In the genomic region with DNA sequence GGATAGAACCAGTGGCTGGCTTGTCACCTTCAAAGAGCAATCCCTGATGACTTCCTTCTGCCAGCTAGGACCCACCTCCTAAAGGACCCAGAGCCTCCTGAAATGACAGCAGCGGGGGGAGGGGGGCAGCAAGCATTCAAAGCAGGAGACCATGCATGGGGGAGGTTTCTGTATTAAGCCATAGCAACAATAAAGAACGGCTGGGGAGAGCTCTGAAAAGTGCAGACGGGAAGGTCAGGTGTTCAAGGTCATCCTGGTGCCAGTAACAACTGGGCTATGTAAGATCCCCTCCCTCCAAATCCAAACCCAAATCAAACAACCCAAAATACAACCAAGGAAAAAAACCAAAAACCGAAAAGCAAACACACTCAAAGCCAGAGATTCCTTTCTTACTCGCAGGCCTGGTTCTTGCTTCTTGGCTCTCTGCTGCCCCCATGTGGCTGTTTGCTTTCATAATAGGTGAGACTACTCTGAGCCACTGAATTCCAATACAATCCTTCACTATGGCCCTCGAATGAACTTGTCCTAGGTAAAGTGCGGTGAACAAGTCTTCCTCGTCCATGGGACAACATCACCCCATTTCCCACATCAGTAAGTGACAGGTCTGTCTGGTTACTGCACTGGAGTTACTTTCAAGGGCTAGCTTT, we compare ENCODE assay signal across 9 mouse cellular contexts. TPM values are rescaled to one million over a fixed set of nuclear protein-coding genes. Genes with fewer than 3 reads are reported as not detected.
DNase-seq lines count a peak whose midpoint lies in the region; ATAC-seq and TF ChIP-seq lines count a peak whose summit lies in the region.
"Had no signal": no experiment of that assay in that cellular context is flagged by ENCODE, and none has a peak within 500 bp of the region (broad histone marks: within the 10 kb centered on the region; RNA-seq: fewer than 3 reads in every experiment).

No protein-coding gene starts in this region.

- H3K79me2 ChIP-seq in MEL (ENCODE audit: control insufficient read depth, insufficient read depth, low read length, poor library complexity) = no peaks in the 10 kb centered on the region

- H3K9me3 ChIP-seq in MEL (replicated peaks; ENCODE audit: insufficient read depth, low read length) = no peaks in the 10 kb centered on the region
- no peaks in the 10 kb centered on the region for H3K9me3 ChIP-seq in lung, embryonic 15.5 days

- TF ChIP-seq POLR2A in MEL (IDR thresholded peaks at IDR 0.05; ENCODE audit: control insufficient read depth in 1 of 2, insufficient read depth in 1 of 2, low read depth in 1 of 2, low read length in 2 of 2, poor library complexity in 1 of 2) = no peak

- TF ChIP-seq RAD21 in MEL (IDR thresholded peaks at IDR 0.05; ENCODE audit: low read depth, low read length) = no peak; the same call in none of the 2 replicates

- no peaks in the 10 kb centered on the region for H3K27me3 ChIP-seq in MEL (ENCODE audit: control insufficient read depth in 1 of 2, insufficient read depth in 2 of 2, low read length in 2 of 2)
- no peaks in the 10 kb centered on the region for H3K27me3 ChIP-seq in lung, embryonic 15.5 days

- peak; percentile 92 for DNase-seq in MEL (ENCODE audit: low read depth, low spot score)
- DNase-seq in cerebellum, adult 18-20 months = peak; percentile 77 to 83
- DNase-seq in frontal cortex, adult 2 months (ENCODE audit: extremely low spot score in 1 of 2, low spot score in 1 of 2) = peak; percentile 33 to 96
- DNase-seq in layer of hippocampus, adult 2 months (ENCODE audit: low spot score in 2 of 2) = peak; percentile 77 to 95
- DNase-seq in ovary, postnatal 14 days (ENCODE audit: low spot score) = peak; percentile 84
- DNase-seq in thymus, postnatal 0 days (ENCODE audit: low spot score) = peak; percentile 89

- H3K4me3 ChIP-seq in MEL (ENCODE audit: control insufficient read depth in 1 of 2, insufficient read depth in 1 of 2, low read depth in 2 of 2, low read length in 2 of 2) = no peak overlapping the region
- no peak overlapping the region for H3K4me3 ChIP-seq in layer of hippocampus, adult 2 months
- no peak overlapping the region for H3K4me3 ChIP-seq in lung, embryonic 15.5 days

- no peak for TF ChIP-seq EP300 in MEL (IDR thresholded peaks at IDR 0.05; ENCODE audit: low read depth in 1 of 2, low read length in 2 of 2)

- H3K4me1 ChIP-seq in MEL (ENCODE audit: control insufficient read depth in 1 of 2, insufficient read depth in 2 of 2, low read length in 2 of 2) = peaks cover 2 to 8% of the 10 kb centered on the region in 2 experiments; a peak in 3 of 4 replicates
- H3K4me1 ChIP-seq in lung, embryonic 15.5 days = peaks cover 8% of the 10 kb centered on the region; the same call in 1 of the 2 replicates

- 12% methylated on average over 8 of the region's 8 CpGs for WGBS in lung, embryonic 15.5 days

- H3K9ac ChIP-seq in MEL (ENCODE audit: control insufficient read depth, low read depth, low read length, poor library complexity, severe bottlenecking) = no peak overlapping the region
- no peak overlapping the region for H3K9ac ChIP-seq in lung, embryonic 15.5 days

- H3K27ac ChIP-seq in MEL (ENCODE audit: control insufficient read depth, low read depth, low read length) = no peak overlapping the region
- H3K27ac ChIP-seq in layer of hippocampus, adult 2 months = no peak overlapping the region
- H3K27ac ChIP-seq in lung, embryonic 15.5 days = no peak overlapping the region
- H3K27ac ChIP-seq: macrophage had no signal

- 0 out of 2 replicates have a peak overlapping the region, but pooled peaks have one; percentile 9 for H3K4me2 ChIP-seq in lung, embryonic 15.5 days

- peaks cover 0 to 9% of the 10 kb centered on the region in 2 experiments; a peak in 2 of 4 replicates for H3K36me3 ChIP-seq in MEL (ENCODE audit: control insufficient read depth in 1 of 2, insufficient read depth in 2 of 2, low read length in 2 of 2)
- H3K36me3 ChIP-seq in lung, embryonic 15.5 days = no peaks in the 10 kb centered on the region

- ATAC-seq in hematopoietic stem cell, adult 5-6 weeks (replicated peaks in 1 of 2; ENCODE audit: insufficient read depth in 1 of 2, low FRiP score in 2 of 2, low TSS enrichment in 1 of 2, low read depth in 1 of 2, poor library complexity in 2 of 2, severe bottlenecking in 2 of 2) = peak; percentile 60 to 73
- ATAC-seq in lung, embryonic 15.5 days (ENCODE audit: borderline replicate concordance, extremely low read depth, low FRiP score, low TSS enrichment) = peak; percentile 39; the same call in 1 of the 2 replicates

- TF ChIP-seq CTCF in MEL (IDR thresholded peaks at IDR 0.05 in 2 of 3, conservative IDR thresholded peaks at IDR 0.05 in 1 of 3; ENCODE audit: control insufficient read depth in 1 of 3, insufficient read depth in 1 of 3, low read depth in 2 of 3, low read length in 3 of 3, poor library complexity in 1 of 3, severe bottlenecking in 1 of 3) = peak; percentile 90 to 100 (median 91)
- peak; percentile 88 for TF ChIP-seq CTCF in layer of hippocampus, adult 2 months (conservative IDR thresholded peaks at IDR 0.05)

TF ChIP-seq in MEL, 35 proteins besides CTCF, POLR2A, EP300 and RAD21 (continues in another document):
- TF ChIP-seq POLR2AphosphoS2 (IDR thresholded peaks at IDR 0.05; ENCODE audit: low read length) = no peak
- TF ChIP-seq USF2 (IDR thresholded peaks at IDR 0.05; ENCODE audit: borderline replicate concordance in 1 of 2, insufficient read depth in 1 of 2, low read depth in 1 of 2, low read length in 2 of 2) = no peak
- TF ChIP-seq USF1 (IDR thresholded peaks at IDR 0.05; ENCODE audit: low read depth, low read length) = no peak
- TF ChIP-seq MYC (IDR thresholded peaks at IDR 0.05; ENCODE audit: low read depth, low read length) = peak; percentile 65
- no peak for TF ChIP-seq MEF2A (IDR thresholded peaks at IDR 0.05; ENCODE audit: extremely low read depth, insufficient replicate concordance, low read depth, low read length, poor library complexity, severe bottlenecking)
- no peak for TF ChIP-seq ELF1 (IDR thresholded peaks at IDR 0.05; ENCODE audit: low read depth, low read length)
- TF ChIP-seq SIN3A (IDR thresholded peaks at IDR 0.05; ENCODE audit: low read length) = peak; percentile 84
- no peak for TF ChIP-seq TAL1 (IDR thresholded peaks at IDR 0.05; ENCODE audit: low read length)
- no peak; the same call in 1 of the 2 replicates for TF ChIP-seq ZNF384 (IDR thresholded peaks at IDR 0.05; ENCODE audit: low read depth, low read length)
- TF ChIP-seq NRF1 (IDR thresholded peaks at IDR 0.05; ENCODE audit: insufficient read depth, low read depth, low read length, poor library complexity, severe bottlenecking) = no peak
- no peak for TF ChIP-seq ETS1 (IDR thresholded peaks at IDR 0.05; ENCODE audit: low read depth, low read length)
- no peak for TF ChIP-seq MYB (IDR thresholded peaks at IDR 0.05; ENCODE audit: low read depth, low read length)

RNA-seq across cellular contexts. Expression of gene Olfr1396, which starts 11.5 kb away (rescaled TPM):
- total RNA-seq in MEL (2012; rRNA removed) = not detected in 2 replicates
- polyA plus RNA-seq in MEL (2012; ENCODE audit: insufficient read depth in 1 of 2, insufficient read length in 2 of 2, low read depth in 1 of 2, low replicate concordance in 2 of 2, missing spikeins in 1 of 2) = under 1 TPM in 1 of 2 experiments, not detected in 1; 0.06 TPM
- not detected in 2 replicates for polyA plus RNA-seq in frontal cortex, adult 2 months (2012; rRNA removed)
- not detected in 2 replicates for total RNA-seq in hematopoietic stem cell, adult 5-6 weeks (2017)
- not detected for total RNA-seq in layer of hippocampus, adult 2 months (2021)
- not detected in 2 replicates for polyA plus RNA-seq in lung, embryonic 15.5 days (2015; fragmentation: Nextera tagmentation; extraction: Ambion mirVana)
- 0.10 and 0.16 TPM in 2 replicates for polyA plus RNA-seq in thymus, postnatal 0 days (2015; fragmentation: Nextera tagmentation; extraction: Ambion mirVana)
- polyA plus RNA-seq: macrophage had no signal

RNA-seq across cellular contexts. Expression of gene Ifi47, which starts 26.8 kb away (rescaled TPM):
- 35.2 and 48.0 TPM in 2 replicates for total RNA-seq in MEL (2012; rRNA removed)
- 10 to 100 TPM in 1 of 2 experiments, not detected in 1; 26.4 TPM for polyA plus RNA-seq in MEL (2012; ENCODE audit: insufficient read depth in 1 of 2, insufficient read length in 2 of 2, low read depth in 1 of 2, low replicate concordance in 2 of 2, missing spikeins in 1 of 2)
- polyA plus RNA-seq in frontal cortex, adult 2 months (2012; rRNA removed) = 1.7 and 2.0 TPM in 2 replicates
- total RNA-seq in hematopoietic stem cell, adult 5-6 weeks (2017) = 57.2 and 82.0 TPM in 2 replicates
- under 1 TPM; 0.41 to 0.56 TPM for total RNA-seq in layer of hippocampus, adult 2 months (2021)
- polyA plus RNA-seq in lung, embryonic 15.5 days (2015; fragmentation: Nextera tagmentation; extraction: Ambion mirVana) = 2.6 and 3.1 TPM in 2 replicates
- 87.1 and 88.7 TPM in 2 replicates for polyA plus RNA-seq in thymus, postnatal 0 days (2015; fragmentation: Nextera tagmentation; extraction: Ambion mirVana)

RNA-seq across cellular contexts. Expression of gene Olfr1395, which starts 38.9 kb away (rescaled TPM):
- not detected in 2 replicates for total RNA-seq in MEL (2012; rRNA removed)
- not detected for polyA plus RNA-seq in MEL (2012; ENCODE audit: insufficient read depth in 1 of 2, insufficient read length in 2 of 2, low read depth in 1 of 2, low replicate concordance in 2 of 2, missing spikeins in 1 of 2)
- polyA plus RNA-seq in frontal cortex, adult 2 months (2012; rRNA removed) = 0.04 and 0.11 TPM in 2 replicates
- not detected in 2 replicates for total RNA-seq in hematopoietic stem cell, adult 5-6 weeks (2017)
- total RNA-seq in layer of hippocampus, adult 2 months (2021) = not detected
- polyA plus RNA-seq in lung, embryonic 15.5 days (2015; fragmentation: Nextera tagmentation; extraction: Ambion mirVana) = not detected in 2 replicates
- not detected in 2 replicates for polyA plus RNA-seq in thymus, postnatal 0 days (2015; fragmentation: Nextera tagmentation; extraction: Ambion mirVana)
- polyA plus RNA-seq: macrophage had no signal

RNA-seq across cellular contexts. Expression of gene Tgtp2, which starts 39.2 kb away (rescaled TPM):
- total RNA-seq in MEL (2012; rRNA removed) = 0.75 and 0.77 TPM in 2 replicates
- under 1 TPM in 1 of 2 experiments, not detected in 1; 0.54 TPM for polyA plus RNA-seq in MEL (2012; ENCODE audit: insufficient read depth in 1 of 2, insufficient read length in 2 of 2, low read depth in 1 of 2, low replicate concordance in 2 of 2, missing spikeins in 1 of 2)
- 1.4 and 1.6 TPM in 2 replicates for polyA plus RNA-seq in frontal cortex, adult 2 months (2012; rRNA removed)
- total RNA-seq in hematopoietic stem cell, adult 5-6 weeks (2017) = 551 and 622 TPM in 2 replicates
- under 1 TPM in 1 of 2 experiments, not detected in 1; 0.59 TPM for total RNA-seq in layer of hippocampus, adult 2 months (2021)
- 0.72 and 1.3 TPM in 2 replicates for polyA plus RNA-seq in lung, embryonic 15.5 days (2015; fragmentation: Nextera tagmentation; extraction: Ambion mirVana)
- 58.7 and 59.3 TPM in 2 replicates for polyA plus RNA-seq in thymus, postnatal 0 days (2015; fragmentation: Nextera tagmentation; extraction: Ambion mirVana)

RNA-seq across cellular contexts. Expression of gene Olfr1394, which starts 51.0 kb away (rescaled TPM):
- total RNA-seq in MEL (2012; rRNA removed) = not detected in 2 replicates
- polyA plus RNA-seq in MEL (2012; ENCODE audit: insufficient read depth in 1 of 2, insufficient read length in 2 of 2, low read depth in 1 of 2, low replicate concordance in 2 of 2, missing spikeins in 1 of 2) = not detected
- polyA plus RNA-seq in frontal cortex, adult 2 months (2012; rRNA removed) = not detected in 2 replicates
- not detected in 2 replicates for total RNA-seq in hematopoietic stem cell, adult 5-6 weeks (2017)
- not detected for total RNA-seq in layer of hippocampus, adult 2 months (2021)
- not detected in 2 replicates for polyA plus RNA-seq in lung, embryonic 15.5 days (2015; fragmentation: Nextera tagmentation; extraction: Ambion mirVana)
- not detected in 2 replicates for polyA plus RNA-seq in thymus, postnatal 0 days (2015; fragmentation: Nextera tagmentation; extraction: Ambion mirVana)
- polyA plus RNA-seq: macrophage had no signal
